Comparison of ENCODE assay signal across 27 mouse cellular contexts in genomic region chr9:104837931-104838330, GRCm38 (mm10).
DNase-seq lines count a peak whose midpoint lies in the region; ATAC-seq lines count a peak whose summit lies in the region.
"Had no signal": no experiment of that assay in that cellular context is flagged by ENCODE, and none has a peak within 500 bp of the region (broad histone marks: within the 10 kb centered on the region; RNA-seq: fewer than 3 reads in every experiment).

No protein-coding gene starts in this region.

- H3K4me3 ChIP-seq in hindbrain, embryonic 10.5 days: no peak overlapping the region
- no peak overlapping the region for H3K4me3 ChIP-seq in hindbrain, embryonic 13.5 days
- H3K4me3 ChIP-seq in midbrain, embryonic 12.5 days: no peak overlapping the region
- H3K4me3 ChIP-seq in midbrain, embryonic 15.5 days: no peak overlapping the region
- H3K4me3 ChIP-seq in neural tube, embryonic 12.5 days: no peak overlapping the region
- H3K4me3 ChIP-seq: erythroblast, embryonic 14.5 days; forebrain, embryonic 12.5 days had no signal

- H3K27ac ChIP-seq in hindbrain, embryonic 10.5 days: peak overlapping the region; percentile 73; the same call in 1 of the 2 replicates
- no peak overlapping the region for H3K27ac ChIP-seq in hindbrain, embryonic 13.5 days
- no peak overlapping the region for H3K27ac ChIP-seq in midbrain, embryonic 12.5 days (replicated peaks)
- H3K27ac ChIP-seq in midbrain, embryonic 15.5 days: no peak overlapping the region
- H3K27ac ChIP-seq in neural tube, embryonic 12.5 days: no peak overlapping the region
- H3K27ac ChIP-seq: forebrain, embryonic 12.5 days; liver, embryonic 14.5 days; macrophage had no signal

- H3K9me3 ChIP-seq in hindbrain, embryonic 10.5 days: no peaks in the 10 kb centered on the region
- 0 out of 2 replicates have a peak, but pooled peaks cover 3% of the 10 kb centered on the region for H3K9me3 ChIP-seq in hindbrain, embryonic 13.5 days
- no peaks in the 10 kb centered on the region for H3K9me3 ChIP-seq in midbrain, embryonic 12.5 days
- no peaks in the 10 kb centered on the region for H3K9me3 ChIP-seq in midbrain, embryonic 15.5 days
- no peaks in the 10 kb centered on the region for H3K9me3 ChIP-seq in neural tube, embryonic 12.5 days
- H3K9me3 ChIP-seq: forebrain, embryonic 12.5 days had no signal

- no peak overlapping the region for H3K4me2 ChIP-seq in hindbrain, embryonic 13.5 days
- no peak overlapping the region for H3K4me2 ChIP-seq in midbrain, embryonic 12.5 days (replicated peaks)
- H3K4me2 ChIP-seq in midbrain, embryonic 15.5 days: no peak overlapping the region
- no peak overlapping the region for H3K4me2 ChIP-seq in neural tube, embryonic 12.5 days (replicated peaks)
- H3K4me2 ChIP-seq: forebrain, embryonic 12.5 days; heart, embryonic 11.5 days had no signal

- ATAC-seq in hindbrain, embryonic 13.5 days (ENCODE audit: low FRiP score): no peak
- ATAC-seq in midbrain, embryonic 12.5 days (ENCODE audit: low FRiP score, low read depth): 0 out of 2 replicates have a peak, but pooled peaks have one; percentile 52
- ATAC-seq in midbrain, embryonic 15.5 days (replicated peaks): no peak
- peak; percentile 81 for ATAC-seq in neural tube, embryonic 12.5 days (ENCODE audit: low FRiP score, low read depth)
- ATAC-seq: intestine, embryonic 16.5 days; Patski had no signal

- no peaks in the 10 kb centered on the region for H3K36me3 ChIP-seq in hindbrain, embryonic 10.5 days
- H3K36me3 ChIP-seq in hindbrain, embryonic 13.5 days: no peaks in the 10 kb centered on the region
- no peaks in the 10 kb centered on the region for H3K36me3 ChIP-seq in midbrain, embryonic 12.5 days
- H3K36me3 ChIP-seq in midbrain, embryonic 15.5 days (replicated peaks): no peaks in the 10 kb centered on the region
- no peaks in the 10 kb centered on the region for H3K36me3 ChIP-seq in neural tube, embryonic 12.5 days
- H3K36me3 ChIP-seq: forebrain, embryonic 12.5 days had no signal

- no peak overlapping the region for H3K9ac ChIP-seq in hindbrain, embryonic 13.5 days
- H3K9ac ChIP-seq in midbrain, embryonic 12.5 days (replicated peaks): no peak overlapping the region
- H3K9ac ChIP-seq in midbrain, embryonic 15.5 days: no peak overlapping the region
- no peak overlapping the region for H3K9ac ChIP-seq in neural tube, embryonic 12.5 days
- H3K9ac ChIP-seq: forebrain, embryonic 12.5 days; liver, embryonic 14.5 days had no signal

- peak; percentile 27 for DNase-seq in hindbrain, embryonic 10.5 days (ENCODE audit: low spot score)
- DNase-seq in embryo, embryonic 9.5 days (ENCODE audit: extremely low spot score): peak; percentile 28
- no peak for DNase-seq in right cerebral cortex, adult 2 months (ENCODE audit: low spot score in 2 of 2)
- DNase-seq in cerebellum, postnatal 36 days: no peak
- DNase-seq: adrenal gland, postnatal 10 days; cerebellum, adult 11 months; cerebellum, postnatal 10 days; gastrocnemius, postnatal 36 days; heart, adult 18-20 months; heart, postnatal 36 days; kidney, adult 9 months; kidney, postnatal 10 days; liver; lung, adult 2 months; lung, postnatal 10 days; thymus, postnatal 4 days had no signal

- 31% methylated on average over 1 of the region's 1 CpGs for WGBS in hindbrain, embryonic 10.5 days
- 2% methylated on average over 1 of the region's 1 CpGs for whole genome bisulfite sequencing in hindbrain, embryonic 13.5 days
- 20% methylated on average over 1 of the region's 1 CpGs for WGBS in midbrain, embryonic 12.5 days
- 27% methylated on average over 1 of the region's 1 CpGs for WGBS in midbrain, embryonic 15.5 days
- 15% methylated on average over 1 of the region's 1 CpGs for WGBS in neural tube, embryonic 12.5 days

- no peaks in the 10 kb centered on the region for H3K27me3 ChIP-seq in hindbrain, embryonic 10.5 days (ENCODE audit: insufficient read depth, poor library complexity, severe bottlenecking)
- H3K27me3 ChIP-seq in hindbrain, embryonic 13.5 days: no peaks in the 10 kb centered on the region
- H3K27me3 ChIP-seq in midbrain, embryonic 12.5 days: no peaks in the 10 kb centered on the region
- H3K27me3 ChIP-seq in midbrain, embryonic 15.5 days (replicated peaks): no peaks in the 10 kb centered on the region
- no peaks in the 10 kb centered on the region for H3K27me3 ChIP-seq in neural tube, embryonic 12.5 days (replicated peaks)
- H3K27me3 ChIP-seq: forebrain, embryonic 12.5 days; Patski had no signal

- H3K4me1 ChIP-seq in hindbrain, embryonic 10.5 days (replicated peaks): peaks cover 10% of the 10 kb centered on the region; the same call in 1 of the 2 replicates
- peaks cover 6% of the 10 kb centered on the region; the same call in 1 of the 2 replicates for H3K4me1 ChIP-seq in hindbrain, embryonic 13.5 days (replicated peaks)
- H3K4me1 ChIP-seq in midbrain, embryonic 12.5 days: 0 out of 2 replicates have a peak, but pooled peaks cover 3% of the 10 kb centered on the region
- peaks cover 3% of the 10 kb centered on the region; the same call in 1 of the 2 replicates for H3K4me1 ChIP-seq in midbrain, embryonic 15.5 days
- H3K4me1 ChIP-seq in neural tube, embryonic 12.5 days: no peaks in the 10 kb centered on the region
- H3K4me1 ChIP-seq: forebrain, embryonic 12.5 days had no signal

Comparison
In these comparisons a context has a peak if more than half of its experiments do, and no peak if none do; other contexts are left out.
1. ATAC-seq: peak in midbrain, embryonic 12.5 days (single experiment) and neural tube, embryonic 12.5 days (single experiment); none in hindbrain, embryonic 13.5 days (single experiment) and midbrain, embryonic 15.5 days (single experiment).
2. DNase-seq: peak in hindbrain, embryonic 10.5 days (single experiment) and embryo, embryonic 9.5 days (single experiment); none in right cerebral cortex, adult 2 months (0 of 2) and cerebellum, postnatal 36 days (0 of 2).